Mouse (Mus musculus): Measurements from ENCODE around the gene Pafah1b3. TPM values are rescaled to one million over a fixed set of nuclear protein-coding genes. Genes with fewer than 3 reads are reported as not detected.

Pafah1b3 gene
- total and polyA plus RNA-seq, 3 experiments: 85.6 to 180 (median 110) TPM

GRCm38 (mm10) chr7:25317446-25317999 lies 19.7 kb upstream of the Pafah1b3 start:
- Histone ChIP-seq H3K4me1 (ENCODE audit: control insufficient read depth in 1 of 2, insufficient read depth in 2 of 2, low read length in 2 of 2) (peaks cover 0 to 10% of the 10 kb centered on the region in 2 experiments; a peak in 2 of 4 replicates), H3K79me2 (ENCODE audit: control insufficient read depth, insufficient read depth, low read length, poor library complexity) (peaks cover 7% of the 10 kb centered on the region), H3K9ac (ENCODE audit: control insufficient read depth, low read depth, low read length, poor library complexity, severe bottlenecking) (peak overlapping the region; percentile 78), H3K36me3 (ENCODE audit: control insufficient read depth in 1 of 2, insufficient read depth in 2 of 2, low read length in 2 of 2) (peaks cover 0 to 3% of the 10 kb centered on the region in 2 experiments; a peak in 2 of 4 replicates), H3K27ac (ENCODE audit: control insufficient read depth, low read depth, low read length) (peak overlapping the region; percentile 21), H3K4me3 (ENCODE audit: control insufficient read depth in 1 of 2, insufficient read depth in 1 of 2, low read depth in 2 of 2, low read length in 2 of 2) (peak overlapping the region; percentile 72 to 88), H3K27me3 (ENCODE audit: control insufficient read depth in 1 of 2, insufficient read depth in 2 of 2, low read length in 2 of 2) (peaks cover 0 to 2% of the 10 kb centered on the region in 2 experiments; a peak in 2 of 4 replicates), H3K9me3 (replicated peaks; ENCODE audit: insufficient read depth, low read length) (no peaks in the 10 kb centered on the region)
- peak; percentile 61 for DNase-seq (ENCODE audit: low read depth, low spot score)
- TF ChIP-seq MAZ (IDR thresholded peaks at IDR 0.05; ENCODE audit: low read depth, low read length) (0 out of 2 replicates have a peak, but pooled peaks have one; percentile 23), TCF12 (IDR thresholded peaks at IDR 0.05; ENCODE audit: low read depth, low read length) (0 out of 2 replicates have a peak, but pooled peaks have one; percentile 4), MXI1 (IDR thresholded peaks at IDR 0.05; ENCODE audit: low read depth, low read length) (peak; percentile 36; the same call in 1 of the 2 replicates), ETS1 (IDR thresholded peaks at IDR 0.05; ENCODE audit: low read depth, low read length) (0 out of 2 replicates have a peak, but pooled peaks have one; percentile 9), EP300 (IDR thresholded peaks at IDR 0.05; ENCODE audit: low read depth in 1 of 2, low read length in 2 of 2) (no peak), TBP (IDR thresholded peaks at IDR 0.05; ENCODE audit: low read depth, low read length) (0 out of 2 replicates have a peak, but pooled peaks have one; percentile 12), SIN3A (IDR thresholded peaks at IDR 0.05; ENCODE audit: low read length) (peak; percentile 4; the same call in 1 of the 2 replicates), MYB (IDR thresholded peaks at IDR 0.05; ENCODE audit: low read depth, low read length) (no peak), ZNF384 (IDR thresholded peaks at IDR 0.05; ENCODE audit: low read depth, low read length) (no peak), MEF2A (IDR thresholded peaks at IDR 0.05; ENCODE audit: extremely low read depth, insufficient replicate concordance, low read depth, low read length, poor library complexity, severe bottlenecking) (no peak), BHLHE40 (IDR thresholded peaks at IDR 0.05; ENCODE audit: borderline replicate concordance, low read depth, low read length) (no peak), MAX (IDR thresholded peaks at IDR 0.05; ENCODE audit: low read length) (peak; percentile 38; the same call in 1 of the 2 replicates), CHD1 (IDR thresholded peaks at IDR 0.05; ENCODE audit: low read depth, low read length) (no peak)

DNA sequence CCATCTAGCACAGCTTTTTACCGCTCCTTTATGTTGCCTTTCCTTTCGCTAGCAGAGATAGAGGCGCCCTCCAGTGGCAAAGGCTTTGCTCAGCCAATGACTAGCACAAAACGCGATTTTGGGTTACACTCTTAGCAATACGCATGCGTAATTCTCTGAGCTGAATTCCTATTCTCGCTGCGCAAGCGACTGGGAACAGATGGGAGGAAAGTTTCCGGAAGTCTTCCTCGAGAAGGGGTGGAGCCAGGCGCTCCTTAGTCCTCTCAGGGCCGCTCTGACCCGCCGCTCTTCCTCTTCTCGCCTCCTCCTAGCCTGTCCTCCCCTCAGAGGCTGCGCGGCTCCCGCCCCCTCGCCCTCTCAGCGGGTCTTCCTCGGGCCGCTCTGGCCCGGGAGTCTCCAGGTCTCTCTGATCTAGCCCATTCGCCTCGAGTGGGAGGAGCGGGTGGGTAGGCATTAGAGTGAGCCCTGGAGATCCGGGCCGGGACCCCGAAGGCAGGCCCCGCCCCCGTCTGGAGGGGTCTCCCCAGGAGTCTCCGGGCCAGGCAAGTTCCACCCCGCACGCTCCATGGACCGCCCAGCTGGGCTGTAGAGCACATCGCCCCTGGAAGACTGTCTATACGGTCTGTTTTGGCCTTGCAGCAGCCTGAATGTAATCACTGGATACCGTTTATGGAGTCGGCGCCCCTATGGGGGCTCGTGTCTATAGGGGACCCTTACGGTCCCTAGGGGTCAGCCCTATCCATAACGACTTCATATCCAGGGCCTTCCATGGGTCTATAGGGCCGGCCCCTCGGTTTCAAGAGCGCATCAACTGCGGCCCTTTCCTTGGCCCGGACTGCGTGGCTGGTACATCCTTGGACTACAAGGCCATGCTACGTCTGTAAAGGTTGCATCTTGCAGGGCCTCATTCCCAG lies 19.0 kb upstream of the Pafah1b3 start, which contains the start of gene Megf8:
Gene Megf8, plus strand, starts transcription at position 633 of the 914 bp plus-strand sequence.
- DNase-seq (ENCODE audit: low read depth, low spot score): peak; percentile 99
- H3K9me3 ChIP-seq (replicated peaks; ENCODE audit: insufficient read depth, low read length): no peaks in the 10 kb centered on the region
- H3K36me3 ChIP-seq (ENCODE audit: control insufficient read depth in 1 of 2, insufficient read depth in 2 of 2, low read length in 2 of 2): peaks cover 0 to 3% of the 10 kb centered on the region in 2 experiments; a peak in 2 of 4 replicates
- peak within 1 kb of the TSS; percentile 72 to 88 for H3K4me3 ChIP-seq (ENCODE audit: control insufficient read depth in 1 of 2, insufficient read depth in 1 of 2, low read depth in 2 of 2, low read length in 2 of 2)
- peaks cover 0 to 10% of the 10 kb centered on the region in 2 experiments; a peak in 2 of 4 replicates for H3K4me1 ChIP-seq (ENCODE audit: control insufficient read depth in 1 of 2, insufficient read depth in 2 of 2, low read length in 2 of 2)
- H3K27ac ChIP-seq (ENCODE audit: control insufficient read depth, low read depth, low read length): peak within 1 kb of the TSS; percentile 21
- peak within 1 kb of the TSS; percentile 78 for H3K9ac ChIP-seq (ENCODE audit: control insufficient read depth, low read depth, low read length, poor library complexity, severe bottlenecking)
- peaks cover 7% of the 10 kb centered on the region for H3K79me2 ChIP-seq (ENCODE audit: control insufficient read depth, insufficient read depth, low read length, poor library complexity)
- H3K27me3 ChIP-seq (ENCODE audit: control insufficient read depth in 1 of 2, insufficient read depth in 2 of 2, low read length in 2 of 2): peaks cover 0 to 2% of the 10 kb centered on the region in 2 experiments; a peak in 3 of 4 replicates
- TF ChIP-seq RAD21 (IDR thresholded peaks at IDR 0.05; ENCODE audit: low read depth, low read length) (peak; percentile 93), ZNF384 (IDR thresholded peaks at IDR 0.05; ENCODE audit: low read depth, low read length) (no peak), CHD1 (IDR thresholded peaks at IDR 0.05; ENCODE audit: low read depth, low read length) (no peak; the same call in 1 of the 2 replicates), NRF1 (IDR thresholded peaks at IDR 0.05; ENCODE audit: insufficient read depth, low read depth, low read length, poor library complexity, severe bottlenecking) (peak; percentile 90), ZC3H11A (IDR thresholded peaks at IDR 0.05; ENCODE audit: low read depth, low read length) (peak; percentile 86), USF1 (IDR thresholded peaks at IDR 0.05; ENCODE audit: low read depth, low read length) (no peak), ETS1 (IDR thresholded peaks at IDR 0.05; ENCODE audit: low read depth, low read length) (0 out of 2 replicates have a peak, but pooled peaks have one; percentile 53), USF2 (IDR thresholded peaks at IDR 0.05; ENCODE audit: borderline replicate concordance in 1 of 2, insufficient read depth in 1 of 2, low read depth in 1 of 2, low read length in 2 of 2) (no peak), MYC (IDR thresholded peaks at IDR 0.05; ENCODE audit: low read depth, low read length) (0 out of 2 replicates have a peak, but pooled peaks have one; percentile 58), TBP (IDR thresholded peaks at IDR 0.05; ENCODE audit: low read depth, low read length) (peak; percentile 80), UBTF (IDR thresholded peaks at IDR 0.05; ENCODE audit: borderline replicate concordance, insufficient read depth, low read depth, low read length) (0 out of 2 replicates have a peak, but pooled peaks have one; percentile 53), SIN3A (IDR thresholded peaks at IDR 0.05; ENCODE audit: low read length) (peak; percentile 77), ZMIZ1 (IDR thresholded peaks at IDR 0.05; ENCODE audit: low read depth, low read length) (peak; percentile 45; the same call in 1 of the 2 replicates), MAX (IDR thresholded peaks at IDR 0.05; ENCODE audit: low read length) (peak; percentile 32; the same call in 1 of the 2 replicates), ELF1 (IDR thresholded peaks at IDR 0.05; ENCODE audit: low read depth, low read length) (peak; percentile 93), TCF12 (IDR thresholded peaks at IDR 0.05; ENCODE audit: low read depth, low read length) (no peak), MXI1 (IDR thresholded peaks at IDR 0.05; ENCODE audit: low read depth, low read length) (peak; percentile 11), ZKSCAN1 (IDR thresholded peaks at IDR 0.05; ENCODE audit: low read depth, low read length) (no peak), MEF2A (IDR thresholded peaks at IDR 0.05; ENCODE audit: extremely low read depth, insufficient replicate concordance, low read depth, low read length, poor library complexity, severe bottlenecking) (no peak)
